Mouse (Mus musculus): Measurements from ENCODE around the gene Smim20. TPM values are rescaled to one million over a fixed set of nuclear protein-coding genes. Genes with fewer than 3 reads are reported as not detected.

The Smim20 gene
- polyA plus RNA-seq, 1 experiment: 23.9 TPM

DNA sequence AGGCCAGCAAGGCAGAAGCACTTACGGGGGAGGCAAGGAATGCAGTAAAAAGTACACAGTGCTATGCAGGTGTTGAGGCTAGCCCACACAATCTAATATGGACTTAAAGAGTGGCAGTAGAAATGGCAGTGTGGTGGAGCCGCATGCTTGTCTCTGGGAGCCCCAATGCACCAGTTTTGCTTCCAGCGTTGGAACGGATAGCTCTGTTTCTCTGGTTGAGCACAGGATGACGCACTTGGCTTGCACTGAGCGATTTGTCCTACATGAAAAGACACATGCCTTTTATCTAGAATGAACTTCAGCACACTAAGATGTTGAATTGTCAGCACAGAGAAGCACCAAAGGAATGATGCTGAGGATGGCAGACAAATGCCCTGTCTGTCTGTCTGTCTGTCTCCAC, 37.1 kb downstream of the Smim20 start:
- Histone ChIP-seq H3K36me3 (ENCODE audit: control insufficient read depth, insufficient read depth, low read length) (no peaks in the 10 kb centered on the region), H3K27ac (ENCODE audit: insufficient read depth, low read length) (no peak overlapping the region), H3K4me3 (ENCODE audit: extremely low read depth, insufficient read depth, insufficient read length) (no peak overlapping the region), H3K27me3 (ENCODE audit: control insufficient read depth, insufficient read depth, low read length) (no peaks in the 10 kb centered on the region), H3K4me1 (ENCODE audit: control insufficient read depth, insufficient read depth, insufficient read length) (no peaks in the 10 kb centered on the region)
- no peak for DNase-seq (ENCODE audit: low read depth in 1 of 2, low spot score in 2 of 2)
- no peak for TF ChIP-seq CTCF (IDR thresholded peaks at IDR 0.05; ENCODE audit: extremely low read depth, insufficient read depth, insufficient read length, insufficient replicate concordance)
- no peak for TF ChIP-seq POLR2A (IDR thresholded peaks at IDR 0.05; ENCODE audit: low read depth, low read length)
- WGBS: 92% methylated on average over 6 of the region's 6 CpGs

DNA sequence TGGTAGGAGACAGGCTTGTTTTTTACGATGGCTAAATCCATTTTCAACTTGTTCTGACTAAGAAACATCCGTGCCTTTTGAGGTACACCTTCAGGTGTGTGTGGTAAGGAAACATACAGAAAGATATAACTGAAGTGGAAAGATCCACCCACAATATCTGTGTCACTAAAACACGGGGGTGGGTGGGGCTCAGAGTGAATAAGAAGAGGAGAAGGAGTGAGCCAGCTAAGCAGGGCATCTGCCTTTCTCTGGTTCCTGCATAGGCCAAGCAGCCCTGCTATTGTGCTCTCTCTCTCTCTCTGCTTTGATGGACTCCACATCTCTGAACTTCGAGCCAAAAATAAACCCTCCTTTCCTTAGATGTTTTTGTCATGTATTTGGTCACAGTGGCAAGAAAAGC, 38.1 kb downstream of the Smim20 start:
- WGBS: 63% methylated on average over 4 of the region's 4 CpGs
- no peak overlapping the region for H3K27ac ChIP-seq (ENCODE audit: insufficient read depth, low read length)
- H3K27me3 ChIP-seq (ENCODE audit: control insufficient read depth, insufficient read depth, low read length): no peaks in the 10 kb centered on the region
- DNase-seq (ENCODE audit: low read depth in 1 of 2, low spot score in 2 of 2): no peak
- H3K4me1 ChIP-seq (ENCODE audit: control insufficient read depth, insufficient read depth, insufficient read length): no peaks in the 10 kb centered on the region
- H3K36me3 ChIP-seq (ENCODE audit: control insufficient read depth, insufficient read depth, low read length): no peaks in the 10 kb centered on the region
- TF ChIP-seq POLR2A (IDR thresholded peaks at IDR 0.05; ENCODE audit: low read depth, low read length) (no peak), CTCF (IDR thresholded peaks at IDR 0.05; ENCODE audit: extremely low read depth, insufficient read depth, insufficient read length, insufficient replicate concordance) (no peak)
- H3K4me3 ChIP-seq (ENCODE audit: extremely low read depth, insufficient read depth, insufficient read length): no peak overlapping the region

DNA sequence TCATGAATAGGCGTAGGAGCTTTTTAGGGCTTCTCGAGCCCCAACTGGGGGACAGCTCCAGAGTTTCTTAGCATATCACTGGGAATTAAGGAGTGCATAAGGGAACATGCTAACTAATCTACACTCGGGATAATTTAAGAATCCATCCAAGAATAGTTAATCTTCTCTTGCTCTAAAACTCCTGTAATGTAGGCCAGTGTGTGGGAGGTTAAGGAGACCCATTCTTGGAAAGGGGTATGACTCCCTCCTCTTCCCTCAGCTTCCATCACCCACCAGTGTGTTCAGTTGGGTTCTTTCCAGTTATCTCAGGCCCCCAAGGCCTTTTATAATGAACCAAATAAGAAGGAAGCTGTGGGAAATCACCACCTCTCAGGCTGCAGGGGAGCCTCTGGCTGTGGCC, 40.0 kb downstream of the Smim20 start:
- WGBS: 93% methylated on average over 3 of the region's 3 CpGs
- Histone ChIP-seq H3K27ac (ENCODE audit: insufficient read depth, low read length) (no peak overlapping the region), H3K27me3 (ENCODE audit: control insufficient read depth, insufficient read depth, low read length) (no peaks in the 10 kb centered on the region), H3K4me3 (ENCODE audit: extremely low read depth, insufficient read depth, insufficient read length) (no peak overlapping the region), H3K4me1 (ENCODE audit: control insufficient read depth, insufficient read depth, insufficient read length) (no peaks in the 10 kb centered on the region), H3K36me3 (ENCODE audit: control insufficient read depth, insufficient read depth, low read length) (no peaks in the 10 kb centered on the region)
- TF ChIP-seq POLR2A (IDR thresholded peaks at IDR 0.05; ENCODE audit: low read depth, low read length) (no peak), CTCF (IDR thresholded peaks at IDR 0.05; ENCODE audit: extremely low read depth, insufficient read depth, insufficient read length, insufficient replicate concordance) (no peak)
- DNase-seq (ENCODE audit: low read depth in 1 of 2, low spot score in 2 of 2): no peak

DNA sequence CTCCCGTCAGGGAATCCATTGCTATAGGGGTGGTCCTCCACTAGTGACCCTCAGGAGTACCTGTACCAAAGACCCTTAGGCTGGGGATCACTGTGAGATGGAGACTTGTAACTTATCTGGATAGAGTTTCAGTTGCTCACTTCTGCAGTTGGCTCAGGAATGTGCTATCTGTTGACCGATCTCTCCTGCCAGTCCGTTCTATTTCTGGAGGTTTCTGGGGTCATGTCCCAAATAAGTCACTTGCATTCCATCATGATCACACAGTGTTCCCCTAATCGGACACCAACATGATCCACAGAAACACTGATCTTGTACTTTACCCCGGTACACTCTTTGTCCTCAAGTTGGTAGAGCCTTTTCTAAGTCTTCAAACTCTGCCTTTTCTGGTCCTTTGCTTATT, 40.6 kb downstream of the Smim20 start:
- Histone ChIP-seq H3K27ac (ENCODE audit: insufficient read depth, low read length) (no peak overlapping the region), H3K4me1 (ENCODE audit: control insufficient read depth, insufficient read depth, insufficient read length) (no peaks in the 10 kb centered on the region), H3K36me3 (ENCODE audit: control insufficient read depth, insufficient read depth, low read length) (no peaks in the 10 kb centered on the region), H3K4me3 (ENCODE audit: extremely low read depth, insufficient read depth, insufficient read length) (no peak overlapping the region), H3K27me3 (ENCODE audit: control insufficient read depth, insufficient read depth, low read length) (no peaks in the 10 kb centered on the region)
- WGBS: 90% methylated on average over 5 of the region's 5 CpGs
- DNase-seq (ENCODE audit: low read depth in 1 of 2, low spot score in 2 of 2): no peak
- no peak for TF ChIP-seq POLR2A (IDR thresholded peaks at IDR 0.05; ENCODE audit: low read depth, low read length)
- TF ChIP-seq CTCF (IDR thresholded peaks at IDR 0.05; ENCODE audit: extremely low read depth, insufficient read depth, insufficient read length, insufficient replicate concordance): no peak

DNA sequence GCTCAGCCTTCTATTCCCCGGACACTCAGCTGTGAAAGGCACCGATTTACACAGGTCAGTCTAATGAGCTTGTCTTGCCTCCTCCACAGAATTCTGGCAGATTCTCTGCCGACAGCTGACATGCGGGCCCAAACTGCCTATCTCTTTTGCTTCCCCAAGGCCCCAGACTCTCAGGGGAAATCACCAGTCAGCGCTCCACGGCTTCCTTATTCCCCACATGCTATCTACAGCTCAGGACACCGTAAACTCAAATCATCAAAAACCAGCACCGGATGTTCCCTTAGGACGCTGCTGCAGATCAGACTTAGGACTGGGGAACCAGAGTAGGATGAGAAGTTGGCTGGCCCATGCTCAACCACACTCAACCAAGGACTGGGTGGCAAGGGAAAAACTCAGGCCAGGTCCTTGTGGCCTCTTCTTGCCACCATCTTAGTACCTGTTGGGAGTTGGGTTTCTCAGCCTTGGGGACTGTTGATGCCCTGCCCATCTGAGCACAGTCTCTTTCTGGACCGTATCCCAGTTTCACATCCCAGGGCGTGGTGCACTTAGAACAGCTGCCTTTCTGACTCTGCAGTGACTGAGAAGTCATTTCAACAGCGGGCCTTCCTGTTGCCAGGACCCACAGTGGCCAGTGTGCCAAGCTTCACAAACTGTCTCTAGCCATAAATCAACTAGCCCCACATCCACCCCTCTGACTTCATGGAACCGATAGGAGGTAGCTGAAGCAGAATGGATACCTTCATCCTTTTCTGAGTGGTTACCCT, 47.7 kb downstream of the Smim20 start:
- no peak overlapping the region for H3K27ac ChIP-seq (ENCODE audit: insufficient read depth, low read length)
- no peak for DNase-seq (ENCODE audit: low read depth in 1 of 2, low spot score in 2 of 2)
- no peaks in the 10 kb centered on the region for H3K4me1 ChIP-seq (ENCODE audit: control insufficient read depth, insufficient read depth, insufficient read length)
- no peaks in the 10 kb centered on the region for H3K27me3 ChIP-seq (ENCODE audit: control insufficient read depth, insufficient read depth, low read length)
- H3K4me3 ChIP-seq (ENCODE audit: extremely low read depth, insufficient read depth, insufficient read length): no peak overlapping the region
- WGBS: 87% methylated on average over 13 of the region's 13 CpGs
- TF ChIP-seq CTCF (IDR thresholded peaks at IDR 0.05; ENCODE audit: extremely low read depth, insufficient read depth, insufficient read length, insufficient replicate concordance): no peak
- no peak for TF ChIP-seq POLR2A (IDR thresholded peaks at IDR 0.05; ENCODE audit: low read depth, low read length)
- H3K36me3 ChIP-seq (ENCODE audit: control insufficient read depth, insufficient read depth, low read length): no peaks in the 10 kb centered on the region

DNA sequence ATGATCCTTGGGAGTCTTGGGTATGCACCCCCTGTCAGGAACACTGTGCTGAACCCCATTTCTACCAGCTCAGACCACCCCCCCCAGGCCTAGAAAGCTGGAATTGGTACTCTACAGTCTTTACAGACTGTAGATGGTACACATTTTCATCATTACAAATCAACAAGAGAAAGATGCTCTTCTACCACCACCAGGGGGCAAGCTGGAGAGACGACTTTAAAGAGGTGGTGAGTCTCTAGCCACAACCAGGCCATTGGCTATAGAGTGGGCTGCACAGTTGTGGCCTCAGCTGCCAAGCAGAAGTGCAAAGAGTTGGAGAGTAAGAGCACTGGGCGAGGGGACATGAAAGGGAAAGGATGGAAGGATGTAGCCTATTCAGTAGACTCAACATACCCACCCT, 48.9 kb downstream of the Smim20 start:
- DNase-seq (ENCODE audit: low read depth in 1 of 2, low spot score in 2 of 2): no peak
- TF ChIP-seq POLR2A (IDR thresholded peaks at IDR 0.05; ENCODE audit: low read depth, low read length) (no peak), CTCF (IDR thresholded peaks at IDR 0.05; ENCODE audit: extremely low read depth, insufficient read depth, insufficient read length, insufficient replicate concordance) (no peak)
- Histone ChIP-seq H3K4me1 (ENCODE audit: control insufficient read depth, insufficient read depth, insufficient read length) (no peaks in the 10 kb centered on the region), H3K27ac (ENCODE audit: insufficient read depth, low read length) (no peak overlapping the region), H3K27me3 (ENCODE audit: control insufficient read depth, insufficient read depth, low read length) (no peaks in the 10 kb centered on the region), H3K36me3 (ENCODE audit: control insufficient read depth, insufficient read depth, low read length) (no peaks in the 10 kb centered on the region), H3K4me3 (ENCODE audit: extremely low read depth, insufficient read depth, insufficient read length) (no peak overlapping the region)
- 59% methylated on average over 2 of the region's 2 CpGs for WGBS

DNA sequence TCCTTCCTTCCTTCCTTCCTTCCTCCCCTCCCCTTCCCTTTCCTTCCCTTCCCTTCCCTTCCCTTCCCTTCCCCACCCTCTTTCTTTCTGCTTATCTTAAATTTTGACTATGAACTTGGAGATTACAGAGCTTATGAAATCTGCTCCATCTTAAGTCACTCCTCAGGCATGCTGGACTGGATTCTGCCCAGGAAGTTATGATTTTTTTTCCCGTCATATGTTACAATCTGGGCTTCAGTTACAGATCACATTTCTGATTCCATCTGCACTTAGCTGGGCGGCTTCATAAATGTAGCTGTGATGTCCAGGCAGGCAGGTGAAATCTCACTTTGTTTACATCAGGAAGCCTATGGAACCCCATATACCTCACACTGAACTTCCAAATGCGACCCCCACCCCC, 50.5 kb downstream of the Smim20 start:
- Histone ChIP-seq H3K4me1 (ENCODE audit: control insufficient read depth, insufficient read depth, insufficient read length) (no peaks in the 10 kb centered on the region), H3K27me3 (ENCODE audit: control insufficient read depth, insufficient read depth, low read length) (no peaks in the 10 kb centered on the region), H3K27ac (ENCODE audit: insufficient read depth, low read length) (no peak overlapping the region), H3K36me3 (ENCODE audit: control insufficient read depth, insufficient read depth, low read length) (no peaks in the 10 kb centered on the region), H3K4me3 (ENCODE audit: extremely low read depth, insufficient read depth, insufficient read length) (no peak overlapping the region)
- no peak for TF ChIP-seq CTCF (IDR thresholded peaks at IDR 0.05; ENCODE audit: extremely low read depth, insufficient read depth, insufficient read length, insufficient replicate concordance)
- no peak for TF ChIP-seq POLR2A (IDR thresholded peaks at IDR 0.05; ENCODE audit: low read depth, low read length)
- 83% methylated on average over 3 of the region's 3 CpGs for WGBS
- DNase-seq (ENCODE audit: low read depth in 1 of 2, low spot score in 2 of 2): no peak

Measured in spleen, adult 2 months (tissue).